Mouse (Mus musculus) MEL (cell line): ENCODE results near the gene Hook1.
A peak's percentile ranks its signal among the peaks of the same experiment; 100 is the strongest.

ENCODE experiments used
- BHLHE40 ChIP-seq: IDR thresholded peaks from 2 replicates; pipeline ENCODE4 v1.6.1; 2012; ENCODE audit warnings: low read depth, mild to moderate bottlenecking, inconsistent platforms, low read length, improper control_type of control experiment, borderline replicate concordance
- CTCF ChIP-seq, 3 experiments: IDR thresholded peaks in 2 of 3; conservative IDR thresholded peaks in 1 of 3; 2 replicates each; pipeline ENCODE4 v1.5.1; 2011 to 2012; ENCODE audit warnings: low read length in 3 of 3, low read depth in 2 of 3, mild to moderate bottlenecking in 2 of 3, improper control_type of control experiment in 1 of 3, inconsistent platforms in 1 of 3, mixed read lengths in 1 of 3, moderate library complexity in 1 of 3; ENCODE audit not compliant: control insufficient read depth in 1 of 3, insufficient read depth in 1 of 3, poor library complexity in 1 of 3, severe bottlenecking in 1 of 3
- E2F4 ChIP-seq: IDR thresholded peaks from 2 replicates; pipeline ENCODE4 v1.6.1; 2011; ENCODE audit warnings: low read depth, low read length, improper control_type of control experiment, borderline replicate concordance
- GATA1 ChIP-seq: IDR thresholded peaks from 2 replicates; pipeline ENCODE4 v1.6.1; 2011; ENCODE audit warnings: low read depth, low read length, improper control_type of control experiment
- JUND ChIP-seq: IDR thresholded peaks from 2 replicates; pipeline ENCODE4 v1.6.1; 2011; ENCODE audit warnings: low read depth, mild to moderate bottlenecking, improper control_type of control experiment, low read length
- MYC ChIP-seq: IDR thresholded peaks from 2 replicates; pipeline ENCODE4 v1.6.1; 2011; ENCODE audit warnings: low read depth, mild to moderate bottlenecking, low read length, improper control_type of control experiment, moderate library complexity
- NELFE ChIP-seq: IDR thresholded peaks from 2 replicates; pipeline ENCODE4 v1.6.1; 2011; ENCODE audit warnings: low read depth, low read length, improper control_type of control experiment
- NRF1 ChIP-seq: IDR thresholded peaks from 2 replicates; pipeline ENCODE4 v1.6.1; 2014; ENCODE audit warnings: low read depth, mild to moderate bottlenecking, inconsistent platforms, low read length, improper control_type of control experiment, moderate library complexity; ENCODE audit not compliant: poor library complexity, insufficient read depth, severe bottlenecking
- POLR2A ChIP-seq, 2 experiments: IDR thresholded peaks; 2 replicates each; pipeline ENCODE4 v1.6.1; 2011 to 2012; ENCODE audit warnings: low read length in 2 of 2, mild to moderate bottlenecking in 2 of 2, control low read depth in 1 of 2, improper control_type of control experiment in 1 of 2, low read depth in 1 of 2, moderate library complexity in 1 of 2; ENCODE audit not compliant: control insufficient read depth in 1 of 2, insufficient read depth in 1 of 2, poor library complexity in 1 of 2
- RCOR1 ChIP-seq: IDR thresholded peaks from 2 replicates; pipeline ENCODE4 v1.6.1; 2012; ENCODE audit warnings: low read depth, mild to moderate bottlenecking, inconsistent platforms, low read length, improper control_type of control experiment
- TAL1 ChIP-seq: IDR thresholded peaks from 2 replicates; pipeline ENCODE4 v1.6.1; 2012; ENCODE audit warnings: mild to moderate bottlenecking, inconsistent platforms, low read length, moderate library complexity, mixed read lengths
- USF2 ChIP-seq, 2 experiments: IDR thresholded peaks; 2 replicates each; pipeline ENCODE4 v1.6.1; 2011 to 2012; ENCODE audit warnings: improper control_type of control experiment in 2 of 2, low read length in 2 of 2, borderline replicate concordance in 1 of 2, inconsistent platforms in 1 of 2, low read depth in 1 of 2, mild to moderate bottlenecking in 1 of 2; ENCODE audit not compliant: insufficient read depth in 1 of 2

DNA sequence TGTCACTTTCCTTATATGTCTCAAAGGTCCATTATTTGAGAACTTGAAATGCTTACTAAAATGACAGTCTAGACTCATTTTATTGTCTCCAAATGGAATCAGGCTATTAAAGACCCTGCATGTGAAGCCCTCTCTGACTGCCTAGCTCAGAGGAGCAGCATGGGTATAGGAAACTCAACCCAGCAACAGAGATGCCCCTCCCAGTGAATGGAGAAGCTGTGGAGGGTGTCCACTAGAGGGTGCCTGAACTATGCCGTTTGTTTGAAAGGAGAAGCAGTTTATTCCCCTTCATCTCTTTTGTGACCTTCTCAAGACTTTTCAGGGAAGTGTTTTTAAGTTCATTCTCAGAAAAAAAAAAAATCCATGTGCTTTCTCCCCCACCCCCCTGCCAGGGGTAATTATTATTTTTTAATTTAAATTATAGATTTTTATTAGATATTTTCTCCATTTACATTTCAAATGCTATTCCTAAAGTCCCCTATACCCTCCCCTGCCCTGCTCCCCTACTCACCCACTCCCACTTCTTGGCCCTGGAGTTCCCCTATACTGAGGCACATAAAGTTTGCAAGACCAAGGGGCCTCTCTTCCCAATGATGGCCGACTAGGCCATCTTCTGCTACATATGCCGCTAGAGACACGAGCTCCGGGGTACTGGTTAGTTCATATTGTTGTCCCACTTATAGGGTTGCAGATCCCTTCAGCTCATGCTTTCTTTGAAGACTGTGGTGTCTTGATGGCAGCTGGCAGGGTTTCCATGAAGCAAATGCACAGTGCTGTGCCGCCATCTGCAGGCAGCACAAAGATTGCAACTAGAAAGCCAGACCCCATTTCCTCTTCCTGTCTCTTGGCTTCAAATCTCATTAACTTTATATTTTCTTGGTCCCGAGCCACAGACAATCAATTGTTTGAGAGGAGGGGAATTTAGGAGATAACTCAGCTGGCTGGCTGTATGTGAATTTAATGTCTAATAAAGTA, 42.5 kb upstream of the Hook1 start:
- TF ChIP-seq USF2 (IDR thresholded peaks at IDR 0.05; ENCODE audit: borderline replicate concordance in 1 of 2, insufficient read depth in 1 of 2, low read depth in 1 of 2, low read length in 2 of 2) (no peak), MYC (no peak), GATA1 (no peak), TAL1 (no peak), POLR2A (IDR thresholded peaks at IDR 0.05; ENCODE audit: control insufficient read depth in 1 of 2, insufficient read depth in 1 of 2, low read depth in 1 of 2, low read length in 2 of 2, poor library complexity in 1 of 2) (no peak), RCOR1 (no peak), E2F4 (no peak), CTCF (IDR thresholded peaks at IDR 0.05 in 2 of 3, conservative IDR thresholded peaks at IDR 0.05 in 1 of 3; ENCODE audit: control insufficient read depth in 1 of 3, insufficient read depth in 1 of 3, low read depth in 2 of 3, low read length in 3 of 3, poor library complexity in 1 of 3, severe bottlenecking in 1 of 3) (peak in 2 of 3 experiments; percentile 34 to 55; a peak in 4 of 6 replicates), BHLHE40 (no peak), NELFE (no peak), JUND (no peak), NRF1 (no peak)
